Mouse (Mus musculus): Measurements from ENCODE around the gene Lalba.

- TF ChIP-seq POLR2A (IDR thresholded peaks at IDR 0.05; ENCODE audit: low read depth, low read length) (no peak), CTCF (conservative IDR thresholded peaks at IDR 0.05; ENCODE audit: insufficient read depth, insufficient read length, low read depth, low read length) (no peak)
These were observed 12.9 kb downstream of the Lalba start, which contains the start of gene OR5BS1P for GRCm38 (mm10) chr15:98469596-98469995.

Measured in kidney, adult 2 months (tissue).